Mouse (Mus musculus) neural tube, embryonic 12.5 days (tissue): ENCODE results near the gene Slc25a10. TPM values are rescaled to one million over a fixed set of nuclear protein-coding genes. Genes with fewer than 3 reads are reported as not detected.

Experiments used
- polyA plus RNA-seq: library from polyadenylated mRNA; unstranded; fragments of >200 nt; fragmentation: Nextera tagmentation; extraction: Ambion mirVana; gene quantifications from 2 replicates; pipeline ENCODE4 v1.2.1, GENCODE M21; 2016

The Slc25a10 gene
- polyA plus RNA-seq, 1 experiment from 2014 or later: 37.9 TPM

Other genes with a start within 250 kb of the Slc25a10 start
- 3,655 and 3,681 TPM in 2 replicates for gene Actg1, start 143.3 kb upstream of the Slc25a10 start, polyA plus RNA-seq
- 1.1 and 1.6 TPM in 2 replicates for gene Fscn2, start 130.3 kb upstream of the Slc25a10 start, polyA plus RNA-seq
- 51.0 and 53.4 TPM in 2 replicates for gene Faap100, start 113.1 kb upstream of the Slc25a10 start, polyA plus RNA-seq
- 47.2 and 54.6 TPM in 2 replicates for gene Nploc4, start 54.1 kb upstream of the Slc25a10 start, polyA plus RNA-seq
- 0.15 TPM in 1 of 2 replicates, not detected in the other for gene Tspan10, start 49.2 kb upstream of the Slc25a10 start, polyA plus RNA-seq
- 0.27 and 0.32 TPM in 2 replicates for gene Pde6g, start 38.3 kb upstream of the Slc25a10 start, polyA plus RNA-seq
- 12.5 and 13.8 TPM in 2 replicates for gene Oxld1, start 33.8 kb upstream of the Slc25a10 start, polyA plus RNA-seq
- gene Ccdc137, start 33.7 kb upstream of the Slc25a10 start, polyA plus RNA-seq: 30.9 and 34.7 TPM in 2 replicates
- 63.6 and 64.5 TPM in 2 replicates for gene Arl16, start 24.2 kb upstream of the Slc25a10 start, polyA plus RNA-seq
- 116 and 117 TPM in 2 replicates for gene Mrpl12, start 7.2 kb upstream of the Slc25a10 start, polyA plus RNA-seq
- 0.13 and 0.22 TPM in 2 replicates for gene Gcgr, start 38.9 kb downstream of the Slc25a10 start, polyA plus RNA-seq
- 234 and 239 TPM in 2 replicates for gene Mcrip1, start 57.9 kb downstream of the Slc25a10 start, polyA plus RNA-seq
- not detected in 2 replicates for gene Ppp1r27, start 59.3 kb downstream of the Slc25a10 start, polyA plus RNA-seq
- 425 and 451 TPM in 2 replicates for gene P4hb, start 81.4 kb downstream of the Slc25a10 start, polyA plus RNA-seq
- gene Arhgdia, start 89.8 kb downstream of the Slc25a10 start, polyA plus RNA-seq: 582 and 606 TPM in 2 replicates
- 509 and 592 TPM in 2 replicates for gene Alyref, start 106.5 kb downstream of the Slc25a10 start, polyA plus RNA-seq
- gene Anapc11, start 106.6 kb downstream of the Slc25a10 start, polyA plus RNA-seq: 162 and 172 TPM in 2 replicates
- 0.80 and 0.83 TPM in 2 replicates for gene Npb, start 116.6 kb downstream of the Slc25a10 start, polyA plus RNA-seq
- gene Pcyt2, start 126.1 kb downstream of the Slc25a10 start, polyA plus RNA-seq: 151 and 155 TPM in 2 replicates
- gene Sirt7, start 133.4 kb downstream of the Slc25a10 start, polyA plus RNA-seq: 46.8 and 56.5 TPM in 2 replicates
- gene Mafg, start 141.8 kb downstream of the Slc25a10 start, polyA plus RNA-seq: 39.7 and 40.4 TPM in 2 replicates
- 27.2 and 27.8 TPM in 2 replicates for gene Pycr1, start 151.9 kb downstream of the Slc25a10 start, polyA plus RNA-seq
- 0.81 and 1.1 TPM in 2 replicates for gene Myadml2, start 156.3 kb downstream of the Slc25a10 start, polyA plus RNA-seq
- gene Notum, start 169.3 kb downstream of the Slc25a10 start, polyA plus RNA-seq: 3.1 and 3.4 TPM in 2 replicates
- gene Aspscr1, start 181.1 kb downstream of the Slc25a10 start, polyA plus RNA-seq: 139 and 155 TPM in 2 replicates
- 108 and 114 TPM in 2 replicates for gene Cenpx, start 221.9 kb downstream of the Slc25a10 start, polyA plus RNA-seq
- 70.9 and 72.6 TPM in 2 replicates for gene Lrrc45, start 222.1 kb downstream of the Slc25a10 start, polyA plus RNA-seq
- gene Rac3, start 229.6 kb downstream of the Slc25a10 start, polyA plus RNA-seq: 118 and 119 TPM in 2 replicates
- gene Dcxr, start 235.4 kb downstream of the Slc25a10 start, polyA plus RNA-seq: 12.3 and 16.7 TPM in 2 replicates
- gene Cbr2, start 240.3 kb downstream of the Slc25a10 start, polyA plus RNA-seq: 0.95 and 1.6 TPM in 2 replicates